Mouse (Mus musculus) liver, embryonic 11.5 days (tissue): ENCODE measurements around the gene Smarca4. TPM values are rescaled to one million over a fixed set of nuclear protein-coding genes. Genes with fewer than 3 reads are reported as not detected.

Source experiments
- ATAC-seq: fragments of 200-750 bp; cut with Nextera tagmentation; replicated peaks from 2 replicates; pipeline ENCODE4 v1.8.0; 2017; ENCODE audit warnings: moderate number of reproducible peaks, mild to moderate bottlenecking, moderate TSS enrichment, moderate library complexity; ENCODE audit not compliant: low FRiP score
- DNase-seq: peaks from one replicate; pipeline ENCODE4 v3.0.0-alpha.2; 2017; ENCODE audit warnings: low spot score
- H3K27ac ChIP-seq: fragments of 300-500 bp; sonication (generic); 2 replicates; pipeline ENCODE4 v1.5.1; 2014; ENCODE audit warnings: mild to moderate bottlenecking, low read depth, low read length, control low read depth
- H3K27me3 ChIP-seq: fragments of 300-500 bp; sonication (generic); replicated peaks from 2 replicates; pipeline ENCODE4 v1.6.1; 2014; ENCODE audit warnings: low read length, mixed read lengths; ENCODE audit not compliant: control insufficient read depth, insufficient read depth
- H3K36me3 ChIP-seq: fragments of 300-500 bp; sonication (generic); 2 replicates; pipeline ENCODE4 v1.6.1; 2014; ENCODE audit warnings: mild to moderate bottlenecking, low read length, moderate library complexity, mixed read lengths; ENCODE audit not compliant: control insufficient read depth, insufficient read depth
- H3K4me1 ChIP-seq: fragments of 300-500 bp; sonication (generic); replicated peaks from 2 replicates; pipeline ENCODE4 v1.6.1; 2014; ENCODE audit warnings: low read length, mixed read lengths; ENCODE audit not compliant: control insufficient read depth, insufficient read depth
- H3K4me2 ChIP-seq: fragments of 300-500 bp; sonication (generic); 2 replicates; pipeline ENCODE4 v1.6.1; 2014; ENCODE audit warnings: mild to moderate bottlenecking, control low read depth, moderate library complexity
- H3K4me3 ChIP-seq: fragments of 300-500 bp; sonication (generic); 2 replicates; pipeline ENCODE4 v1.5.1; 2014; ENCODE audit warnings: low read depth, low read length, control low read depth
- H3K9ac ChIP-seq: fragments of 300-500 bp; sonication (generic); 2 replicates; pipeline ENCODE4 v1.6.1; 2014; ENCODE audit warnings: low read depth, low read length, control low read depth
- H3K9me3 ChIP-seq: fragments of 300-500 bp; sonication (generic); 2 replicates; pipeline ENCODE4 v1.6.1; 2016; ENCODE audit warnings: low read length, inconsistent platforms, mixed read lengths; ENCODE audit not compliant: control insufficient read depth
- WGBS: fragments of 180-500 bp; shearing (Covaris S2); extraction: QIAGEN DNeasy Blood & Tissue Kit; methylation state at CpG from one replicate; pipeline ENCODE4 v1.1.7; 2014; 5-methylcytosine and 5-hydroxymethylcytosine counted together
- polyA plus RNA-seq: library from polyadenylated mRNA; unstranded; fragments of >200 nt; fragmentation: Nextera tagmentation; extraction: Ambion mirVana; gene quantifications from 2 replicates; pipeline ENCODE4 v1.2.1, GENCODE M21; 2014

Gene Smarca4
- polyA plus RNA-seq, 1 experiment from 2014 or later = 86.1 TPM

GRCm38 (mm10) chr9:21627145-21627795, 11.3 kb downstream of the Smarca4 start:
- WGBS = 88% methylated on average over 5 of the region's 5 CpGs
- Histone ChIP-seq H3K4me3 (no peak overlapping the region), H3K4me1 (no peaks in the 10 kb centered on the region), H3K4me2 (no peak overlapping the region), H3K27me3 (no peaks in the 10 kb centered on the region), H3K9ac (no peak overlapping the region), H3K36me3 (no peaks in the 10 kb centered on the region), H3K9me3 (no peaks in the 10 kb centered on the region), H3K27ac (no peak overlapping the region)
- ATAC-seq = no peak
- no peak for DNase-seq

GRCm38 (mm10) chr9:21630673-21631072, 14.7 kb downstream of the Smarca4 start:
- Histone ChIP-seq H3K27ac (no peak overlapping the region), H3K27me3 (no peaks in the 10 kb centered on the region), H3K9me3 (no peaks in the 10 kb centered on the region), H3K36me3 (peaks cover 25% of the 10 kb centered on the region), H3K4me3 (no peak overlapping the region), H3K9ac (no peak overlapping the region), H3K4me2 (no peak overlapping the region), H3K4me1 (no peaks in the 10 kb centered on the region)
- WGBS = 85% methylated on average over 3 of the region's 3 CpGs
- DNase-seq (no peak), ATAC-seq (no peak)

- no peak overlapping the region for H3K9ac ChIP-seq
- DNase-seq (no peak), ATAC-seq (no peak)
- H3K9me3 ChIP-seq = no peaks in the 10 kb centered on the region
- H3K27ac ChIP-seq = no peak overlapping the region
- H3K4me2 ChIP-seq = no peak overlapping the region; the same call in 1 of the 2 replicates
- H3K36me3 ChIP-seq = peaks cover 47% of the 10 kb centered on the region
- no peak overlapping the region for H3K4me3 ChIP-seq
- H3K27me3 ChIP-seq = no peaks in the 10 kb centered on the region
- no peaks in the 10 kb centered on the region for H3K4me1 ChIP-seq
- 86% methylated on average over 3 of the region's 3 CpGs for WGBS
Measured at GRCm38 (mm10) chr9:21633106-21633505, 17.1 kb downstream of the Smarca4 start.

DNA sequence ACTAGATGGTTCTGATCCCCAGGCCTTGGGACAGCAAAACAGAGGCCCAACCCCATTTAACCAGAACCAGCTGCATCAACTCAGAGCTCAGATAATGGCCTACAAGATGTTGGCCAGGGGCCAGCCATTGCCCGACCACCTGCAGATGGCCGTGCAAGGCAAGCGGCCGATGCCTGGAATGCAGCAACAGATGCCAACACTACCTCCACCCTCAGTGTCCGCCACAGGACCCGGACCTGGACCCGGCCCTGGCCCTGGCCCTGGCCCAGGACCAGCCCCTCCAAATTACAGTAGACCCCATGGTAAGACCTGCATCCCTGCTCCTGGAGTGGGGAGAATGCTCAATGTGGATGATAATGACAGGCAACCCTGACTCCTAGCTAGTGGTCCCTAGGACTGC, 19.7 kb downstream of the Smarca4 start:
- DNase-seq (no peak), ATAC-seq (no peak)
- WGBS = 88% methylated on average over 7 of the region's 7 CpGs
- peaks cover 71% of the 10 kb centered on the region for H3K36me3 ChIP-seq
- H3K4me3 ChIP-seq = no peak overlapping the region
- H3K4me2 ChIP-seq = no peak overlapping the region
- no peak overlapping the region for H3K27ac ChIP-seq
- H3K9me3 ChIP-seq = no peaks in the 10 kb centered on the region
- H3K9ac ChIP-seq = no peak overlapping the region
- no peaks in the 10 kb centered on the region for H3K27me3 ChIP-seq
- no peaks in the 10 kb centered on the region for H3K4me1 ChIP-seq

GRCm38 (mm10) chr9:21639031-21639430, 23.1 kb downstream of the Smarca4 start:
- Histone ChIP-seq H3K27ac (no peak overlapping the region), H3K36me3 (peaks cover 90% of the 10 kb centered on the region), H3K4me3 (no peak overlapping the region), H3K4me1 (no peaks in the 10 kb centered on the region), H3K4me2 (no peak overlapping the region), H3K9ac (no peak overlapping the region), H3K9me3 (no peaks in the 10 kb centered on the region), H3K27me3 (no peaks in the 10 kb centered on the region)
- 96% methylated on average over 11 of the region's 11 CpGs for WGBS
- ATAC-seq (no peak), DNase-seq (no peak)

GRCm38 (mm10) chr9:21646366-21646765, 30.4 kb downstream of the Smarca4 start:
- no peak for ATAC-seq
- H3K4me1 ChIP-seq = no peaks in the 10 kb centered on the region

DNA sequence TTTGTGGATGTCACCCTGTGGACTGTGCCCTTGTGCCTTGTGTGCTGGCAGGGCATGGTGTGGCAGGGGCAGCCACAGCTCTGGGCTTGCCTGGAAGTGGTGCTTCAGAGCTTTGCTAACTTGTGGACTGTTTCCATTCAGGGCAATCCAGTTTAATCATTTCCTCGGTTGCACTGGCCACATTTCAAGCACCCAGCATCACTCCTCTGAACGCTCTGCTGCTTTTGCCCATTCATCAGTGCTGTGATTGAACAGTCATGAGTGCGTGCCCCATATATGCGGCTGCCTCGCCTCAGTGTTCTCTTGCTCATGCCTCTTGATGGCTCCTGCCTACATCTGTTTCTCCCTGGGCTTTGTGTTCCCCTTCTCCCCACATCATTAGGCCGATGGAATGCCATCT, 31.8 kb downstream of the Smarca4 start:
- Histone ChIP-seq H3K9me3 (no peaks in the 10 kb centered on the region), H3K36me3 (peaks cover 46% of the 10 kb centered on the region), H3K27me3 (no peaks in the 10 kb centered on the region), H3K4me3 (no peak overlapping the region), H3K9ac (no peak overlapping the region), H3K4me2 (no peak overlapping the region), H3K27ac (no peak overlapping the region), H3K4me1 (no peaks in the 10 kb centered on the region)
- DNase-seq (no peak), ATAC-seq (no peak)
- 92% methylated on average over 6 of the region's 6 CpGs for WGBS

More at GRCm38 (mm10) chr9:21646366-21646765, 30.4 kb downstream of the Smarca4 start:
- Histone ChIP-seq H3K4me3 (no peak overlapping the region), H3K36me3 (peaks cover 60% of the 10 kb centered on the region), H3K9ac (no peak overlapping the region), H3K9me3 (no peaks in the 10 kb centered on the region), H3K27me3 (no peaks in the 10 kb centered on the region), H3K27ac (no peak overlapping the region), H3K4me2 (no peak overlapping the region)
- DNase-seq = no peak
- 95% methylated on average over 3 of the region's 3 CpGs for WGBS

- DNase-seq (no peak), ATAC-seq (no peak)
- 89% methylated on average over 5 of the region's 5 CpGs for WGBS
- Histone ChIP-seq H3K36me3 (peaks cover 38% of the 10 kb centered on the region), H3K4me3 (no peak overlapping the region), H3K4me1 (no peaks in the 10 kb centered on the region), H3K27me3 (no peaks in the 10 kb centered on the region), H3K9me3 (no peaks in the 10 kb centered on the region), H3K4me2 (no peak overlapping the region), H3K9ac (no peak overlapping the region), H3K27ac (no peak overlapping the region)
Measured at GRCm38 (mm10) chr9:21652263-21652662, 36.3 kb downstream of the Smarca4 start.

GRCm38 (mm10) chr9:21653253-21653652, 37.3 kb downstream of the Smarca4 start:
- Histone ChIP-seq H3K4me2 (no peak overlapping the region), H3K4me3 (no peak overlapping the region), H3K4me1 (no peaks in the 10 kb centered on the region), H3K9ac (no peak overlapping the region), H3K27ac (no peak overlapping the region), H3K27me3 (no peaks in the 10 kb centered on the region), H3K9me3 (no peaks in the 10 kb centered on the region), H3K36me3 (peaks cover 34% of the 10 kb centered on the region; the same call in 1 of the 2 replicates)
- WGBS = 76% methylated on average over 2 of the region's 2 CpGs
- DNase-seq (no peak), ATAC-seq (no peak)
